Mouse (Mus musculus): ENCODE results near the gene Vmn2r50.
"Not testable (repeated sequence)": the region's sequence is repeated elsewhere in the genome, so short reads cannot be mapped to it uniquely, and the experiment has no call there.

The Vmn2r50 gene

GRCm38 (mm10) chr7:10053196-10053595 is at the start of gene Vmn2r50:
Vmn2r50 (minus strand) TSS chr7:10053296.
- not testable (repeated sequence) for DNase-seq

- DNase-seq = not testable (repeated sequence)
Observed at GRCm38 (mm10) chr7:9992157-9992556, 60.9 kb downstream of the Vmn2r50 start, which contains the start of gene Vmn2r49. Vmn2r49 (minus strand) TSS chr7:9992257.

Data from right cerebral cortex, adult 18-20 months (tissue).